Mouse (Mus musculus) limb, embryonic 14.5 days (tissue): Measurements from ENCODE around the gene Bmper. TPM values are rescaled to one million over a fixed set of nuclear protein-coding genes. Genes with fewer than 3 reads are reported as not detected.

Experiments used
- ATAC-seq: fragments of 200-750 bp; cut with Nextera tagmentation; 2 replicates; pipeline ENCODE4 v1.8.0; 2017; ENCODE audit warnings: low read depth, moderate number of reproducible peaks, moderate TSS enrichment; ENCODE audit not compliant: low FRiP score
- DNase-seq: peaks from one replicate; pipeline ENCODE4 v3.0.0-alpha.2; 2015; ENCODE audit warnings: low spot score
- H3K27ac ChIP-seq: fragments of 300-500 bp; sonication (generic); replicated peaks from 2 replicates; pipeline ENCODE4 v1.5.1; 2014; ENCODE audit warnings: low read depth, mild to moderate bottlenecking, low read length, moderate library complexity, mixed read lengths
- H3K27me3 ChIP-seq: fragments of 300-500 bp; sonication (generic); 2 replicates; pipeline ENCODE4 v1.6.1; 2014; ENCODE audit warnings: low read length, mixed read lengths; ENCODE audit not compliant: control insufficient read depth, insufficient read depth
- H3K36me3 ChIP-seq: fragments of 300-500 bp; sonication (generic); 2 replicates; pipeline ENCODE4 v1.6.1; 2014; ENCODE audit warnings: mild to moderate bottlenecking, low read length, moderate library complexity, mixed read lengths; ENCODE audit not compliant: control insufficient read depth, insufficient read depth
- H3K4me1 ChIP-seq: fragments of 300-500 bp; sonication (generic); 2 replicates; pipeline ENCODE4 v1.6.1; 2014; ENCODE audit warnings: antibody characterized with exemption, low read length, mixed read lengths; ENCODE audit not compliant: control insufficient read depth, insufficient read depth
- H3K4me2 ChIP-seq: fragments of 300-500 bp; sonication (generic); replicated peaks from 2 replicates; pipeline ENCODE4 v1.6.1; 2014; ENCODE audit warnings: low read depth, mild to moderate bottlenecking, low read length, moderate library complexity; ENCODE audit not compliant: severe bottlenecking
- H3K4me3 ChIP-seq: fragments of 300-500 bp; sonication (generic); replicated peaks from 2 replicates; pipeline ENCODE4 v1.5.1; 2014; ENCODE audit warnings: low read length
- H3K9ac ChIP-seq: fragments of 300-500 bp; sonication (generic); 2 replicates; pipeline ENCODE4 v1.6.1; 2014; ENCODE audit warnings: mild to moderate bottlenecking, low read depth, low read length, moderate library complexity; ENCODE audit not compliant: severe bottlenecking
- H3K9me3 ChIP-seq: fragments of 300-500 bp; sonication (generic); 2 replicates; pipeline ENCODE4 v1.6.1; 2016; ENCODE audit warnings: low read length; ENCODE audit not compliant: control insufficient read depth
- POLR2A ChIP-seq: fragments of 200-500 bp; IDR thresholded peaks from 2 replicates; pipeline ENCODE4 v1.8.0; 2012; ENCODE audit warnings: inconsistent platforms, mild to moderate bottlenecking, moderate library complexity, borderline replicate concordance; ENCODE audit not compliant: insufficient read depth, insufficient read length; ENCODE audit errors: extremely low read depth
- WGBS: fragments of 180-500 bp; shearing (Covaris S2); extraction: QIAGEN DNeasy Blood & Tissue Kit; methylation state at CpG from one replicate; pipeline ENCODE4 v1.1.7; 2014; 5-methylcytosine and 5-hydroxymethylcytosine counted together
- polyA plus RNA-seq, 2 experiments: library from polyadenylated mRNA; depleted of rRNA in 1 of 2; stranded (reverse) in 1 of 2; unstranded in 1 of 2; fragments of >200 nt; fragmentation: Nextera tagmentation in 1 of 2; extraction: Ambion mirVana in 1 of 2; gene quantifications; 2 replicates each; pipeline versions ENCODE4 v1.2.1 to v1.2.3; 2012 to 2014

The Bmper gene
- polyA plus RNA-seq, 2 experiments = 13.1 to 15.7 TPM

DNA sequence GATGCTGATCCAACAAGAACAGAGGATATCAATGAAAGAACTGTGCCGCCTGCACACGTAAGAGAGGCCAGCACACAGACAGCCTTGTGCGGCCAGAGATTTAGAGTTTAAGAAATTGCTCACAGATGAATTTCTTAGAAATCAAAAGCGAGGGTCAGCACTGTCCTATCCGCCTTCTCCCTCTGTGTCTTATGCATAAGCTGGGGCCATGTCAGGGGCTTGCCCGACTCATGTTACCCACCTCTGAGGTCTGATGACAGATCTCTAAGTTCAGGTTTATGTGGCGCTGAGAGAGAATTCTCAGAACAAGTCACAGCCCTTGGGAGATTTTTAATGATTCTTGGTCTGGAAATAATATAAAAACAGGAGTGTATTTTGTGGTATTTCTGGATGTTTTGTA lies 140.7 kb downstream of the Bmper start:
- H3K4me2 ChIP-seq = no peak overlapping the region
- H3K4me3 ChIP-seq = no peak overlapping the region
- no peaks in the 10 kb centered on the region for H3K9me3 ChIP-seq
- DNase-seq (no peak), ATAC-seq (no peak)
- WGBS = 33% methylated on average over 7 of the region's 7 CpGs
- no peak overlapping the region for H3K27ac ChIP-seq
- no peak overlapping the region for H3K9ac ChIP-seq
- no peaks in the 10 kb centered on the region for H3K36me3 ChIP-seq
- no peaks in the 10 kb centered on the region for H3K27me3 ChIP-seq
- TF ChIP-seq POLR2A = no peak
- peaks cover 7% of the 10 kb centered on the region for H3K4me1 ChIP-seq

DNA sequence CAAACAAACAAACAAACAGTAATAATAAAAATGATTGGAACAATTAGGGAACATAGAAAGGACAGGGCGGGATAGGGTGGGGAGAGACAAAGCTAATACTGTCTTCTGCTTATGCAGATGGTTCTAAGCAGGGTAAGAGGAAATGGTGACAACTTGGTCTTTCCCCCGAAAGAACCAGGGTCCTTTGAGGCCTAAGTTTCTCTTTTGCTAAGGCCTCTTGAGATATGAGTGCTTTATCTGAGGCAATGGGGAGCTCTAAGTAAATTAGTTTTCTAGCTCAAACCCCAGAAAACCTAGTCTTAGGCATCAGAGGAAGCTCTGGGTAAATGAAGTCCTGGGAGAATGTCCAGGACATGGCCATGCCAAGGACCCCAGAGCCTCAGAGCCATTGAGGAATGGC lies 141.2 kb downstream of the Bmper start:
- H3K4me2 ChIP-seq = no peak overlapping the region
- no peak overlapping the region for H3K27ac ChIP-seq
- peaks cover 7% of the 10 kb centered on the region for H3K4me1 ChIP-seq
- ATAC-seq (no peak), DNase-seq (no peak)
- no peak for TF ChIP-seq POLR2A
- H3K9ac ChIP-seq = no peak overlapping the region
- H3K4me3 ChIP-seq = no peak overlapping the region
- no peaks in the 10 kb centered on the region for H3K27me3 ChIP-seq
- 79% methylated on average over 2 of the region's 2 CpGs for WGBS
- H3K36me3 ChIP-seq = no peaks in the 10 kb centered on the region
- no peaks in the 10 kb centered on the region for H3K9me3 ChIP-seq

DNA sequence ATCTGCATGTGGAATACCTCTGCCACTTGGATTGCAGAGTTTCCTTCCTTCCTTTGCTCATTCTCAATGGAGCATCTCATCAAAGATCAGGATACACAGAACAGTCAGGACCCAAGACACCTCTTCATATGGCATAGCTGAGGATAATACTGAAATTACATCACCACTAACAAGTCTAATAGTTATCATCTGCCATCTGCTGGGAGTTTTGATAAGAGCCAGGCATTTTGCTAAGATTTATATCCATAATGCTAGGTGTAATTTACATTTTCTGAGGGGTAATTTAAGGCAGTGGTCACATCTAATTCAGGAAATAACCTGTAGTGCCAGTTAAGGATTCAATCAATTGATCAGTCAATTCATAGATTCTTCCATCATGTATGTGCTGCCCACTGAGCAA lies 145.2 kb downstream of the Bmper start:
- no peak overlapping the region for H3K9ac ChIP-seq
- H3K4me2 ChIP-seq = no peak overlapping the region
- H3K4me3 ChIP-seq = no peak overlapping the region
- no peaks in the 10 kb centered on the region for H3K9me3 ChIP-seq
- H3K36me3 ChIP-seq = no peaks in the 10 kb centered on the region
- H3K4me1 ChIP-seq = peaks cover 3% of the 10 kb centered on the region
- H3K27ac ChIP-seq = no peak overlapping the region
- H3K27me3 ChIP-seq = no peaks in the 10 kb centered on the region
- ATAC-seq (no peak), DNase-seq (no peak)
- TF ChIP-seq POLR2A = no peak

DNA sequence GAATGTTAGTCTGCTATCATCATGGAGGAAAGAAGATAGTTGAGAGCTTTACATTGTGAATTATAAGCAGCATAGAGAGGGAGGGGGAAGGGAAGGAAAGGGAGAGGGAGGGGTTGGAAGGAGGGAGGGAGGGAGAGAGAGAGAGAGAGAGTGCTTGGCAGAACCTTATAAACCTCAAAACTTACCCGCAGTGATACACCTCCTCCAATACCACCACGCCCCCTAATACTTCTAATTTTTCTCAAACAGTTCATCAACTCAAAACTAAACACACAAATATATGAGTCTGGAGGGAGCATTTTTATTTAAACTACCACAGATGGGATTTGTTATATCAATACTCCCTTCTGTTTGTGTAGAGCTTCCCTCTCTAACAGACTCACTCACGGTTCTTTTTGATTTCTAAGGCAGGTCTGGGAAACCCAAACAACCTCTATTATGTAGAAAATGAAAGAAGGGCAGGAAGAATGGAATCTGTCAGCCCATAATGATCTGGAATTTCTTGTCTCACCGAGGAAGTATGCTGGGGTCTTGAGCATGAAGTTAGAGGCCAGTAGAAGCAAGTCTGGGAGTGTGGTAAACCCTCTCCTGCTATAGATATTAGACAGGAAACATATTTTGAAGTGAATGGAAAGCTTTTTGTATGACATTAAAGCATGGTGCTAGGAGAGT lies 152.0 kb downstream of the Bmper start:
- 40% methylated on average over 4 of the region's 4 CpGs for WGBS
- Histone ChIP-seq H3K4me3 (no peak overlapping the region), H3K36me3 (no peaks in the 10 kb centered on the region), H3K4me2 (no peak overlapping the region), H3K27me3 (no peaks in the 10 kb centered on the region), H3K9ac (no peak overlapping the region), H3K4me1 (peaks cover 21% of the 10 kb centered on the region), H3K9me3 (no peaks in the 10 kb centered on the region), H3K27ac (no peak overlapping the region)
- no peak for TF ChIP-seq POLR2A
- no peak for DNase-seq
- peak; percentile 38 for ATAC-seq

DNA sequence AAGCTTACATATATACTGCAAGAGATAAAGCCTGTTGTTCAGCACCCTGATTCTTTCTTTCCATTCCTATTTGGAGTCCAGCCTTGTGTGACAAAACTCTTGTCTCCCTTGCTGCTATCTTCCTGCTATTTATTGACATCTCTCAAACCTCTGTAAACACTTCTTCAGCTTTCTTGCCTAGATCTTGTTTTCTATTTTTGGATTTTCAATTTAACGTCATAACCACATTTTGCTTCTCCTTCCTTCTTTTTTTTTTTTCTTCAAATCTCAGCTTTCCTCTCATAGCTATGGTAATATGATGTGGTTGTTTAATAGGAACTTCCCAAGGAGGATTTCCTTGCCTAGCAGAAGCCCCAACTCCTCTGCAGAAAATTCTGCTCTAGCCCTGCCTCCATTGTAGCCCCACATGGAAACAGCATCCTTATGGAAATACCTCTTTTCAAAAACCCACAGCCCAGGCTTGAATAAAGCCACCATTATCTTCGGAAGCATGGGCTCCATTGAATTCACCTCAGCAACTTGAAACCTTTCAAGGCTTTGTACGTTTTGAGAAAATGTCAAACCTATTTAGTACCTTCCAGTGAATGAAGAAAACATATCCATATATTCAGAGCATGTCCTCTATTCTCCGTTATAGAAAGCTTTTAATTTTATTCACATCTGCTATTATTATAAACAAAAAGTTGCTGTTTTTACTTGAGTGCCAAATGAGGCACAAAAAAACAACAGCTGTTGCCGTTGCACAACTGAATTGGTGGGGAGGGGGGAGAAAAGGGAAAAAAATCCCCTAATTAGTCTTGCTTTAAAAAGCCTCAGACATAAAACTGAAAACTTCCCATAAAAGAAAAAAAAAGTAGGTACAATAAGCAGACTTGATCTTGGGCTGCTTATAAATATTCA lies 155.2 kb downstream of the Bmper start:
- ATAC-seq (no peak), DNase-seq (no peak)
- WGBS = 29% methylated on average over 5 of the region's 5 CpGs
- Histone ChIP-seq H3K27me3 (no peaks in the 10 kb centered on the region), H3K36me3 (no peaks in the 10 kb centered on the region), H3K9ac (no peak overlapping the region), H3K4me1 (peaks cover 21% of the 10 kb centered on the region), H3K4me3 (no peak overlapping the region), H3K4me2 (no peak overlapping the region), H3K9me3 (no peaks in the 10 kb centered on the region), H3K27ac (0 out of 2 replicates have a peak overlapping the region, but pooled peaks have one; percentile 8)
- TF ChIP-seq POLR2A = no peak
